In genomic region chr13:11432465-11433339, GRCm38 (mm10) we compare ENCODE assay signal across 9 mouse cellular contexts.
DNase-seq lines count a peak whose midpoint lies in the region; ATAC-seq lines count a peak whose summit lies in the region.
"Had no signal": no experiment of that assay in that cellular context is flagged by ENCODE, and none has a peak within 500 bp of the region (broad histone marks: within the 10 kb centered on the region; RNA-seq: fewer than 3 reads in every experiment).

No protein-coding gene starts in this region.

- H3K27ac ChIP-seq in midbrain, embryonic 14.5 days (replicated peaks; ENCODE audit: low read depth, low read length): no peak overlapping the region
- no peak overlapping the region for H3K27ac ChIP-seq in midbrain, embryonic 15.5 days
- H3K27ac ChIP-seq in stomach, embryonic 14.5 days (ENCODE audit: low read length): peak overlapping the region; percentile 13; the same call in 1 of the 2 replicates
- no peak overlapping the region for H3K27ac ChIP-seq in forebrain, embryonic 13.5 days

- peak; percentile 20 for DNase-seq in midbrain, embryonic 14.5 days
- DNase-seq in frontal cortex, postnatal 36 days (ENCODE audit: low spot score in 2 of 2): peak; percentile 25 to 41
- DNase-seq in layer of hippocampus, adult 11-12 months (ENCODE audit: low spot score): peak; percentile 31
- no peak for DNase-seq in testis, postnatal 10 days (ENCODE audit: low spot score)

- H3K9ac ChIP-seq in midbrain, embryonic 14.5 days (replicated peaks; ENCODE audit: low read length): no peak overlapping the region
- H3K9ac ChIP-seq in midbrain, embryonic 15.5 days: no peak overlapping the region
- H3K9ac ChIP-seq in stomach, embryonic 14.5 days (replicated peaks; ENCODE audit: low read depth, low read length): no peak overlapping the region
- H3K9ac ChIP-seq in forebrain, embryonic 13.5 days: no peak overlapping the region

- H3K4me1 ChIP-seq in midbrain, embryonic 14.5 days (ENCODE audit: control insufficient read depth, insufficient read depth, low read length): no peaks in the 10 kb centered on the region
- H3K4me1 ChIP-seq in midbrain, embryonic 15.5 days: no peaks in the 10 kb centered on the region
- no peaks in the 10 kb centered on the region for H3K4me1 ChIP-seq in stomach, embryonic 14.5 days (ENCODE audit: control insufficient read depth, insufficient read depth, low read length)
- no peaks in the 10 kb centered on the region for H3K4me1 ChIP-seq in forebrain, embryonic 13.5 days

- H3K4me2 ChIP-seq in midbrain, embryonic 14.5 days (ENCODE audit: low read length): no peak overlapping the region
- no peak overlapping the region for H3K4me2 ChIP-seq in midbrain, embryonic 15.5 days
- H3K4me2 ChIP-seq in stomach, embryonic 14.5 days (replicated peaks; ENCODE audit: low read depth, low read length): no peak overlapping the region
- H3K4me2 ChIP-seq in forebrain, embryonic 13.5 days: no peak overlapping the region
- H3K4me2 ChIP-seq: midbrain, embryonic 11.5 days had no signal

- no peaks in the 10 kb centered on the region for H3K27me3 ChIP-seq in midbrain, embryonic 14.5 days (ENCODE audit: control insufficient read depth, insufficient read depth, low read length)
- H3K27me3 ChIP-seq in midbrain, embryonic 15.5 days (replicated peaks): no peaks in the 10 kb centered on the region
- no peaks in the 10 kb centered on the region for H3K27me3 ChIP-seq in stomach, embryonic 14.5 days (ENCODE audit: control insufficient read depth, insufficient read depth, low read length)
- no peaks in the 10 kb centered on the region for H3K27me3 ChIP-seq in forebrain, embryonic 13.5 days

- ATAC-seq in midbrain, embryonic 14.5 days (ENCODE audit: low FRiP score, low TSS enrichment): no peak
- ATAC-seq in midbrain, embryonic 15.5 days (replicated peaks): no peak
- ATAC-seq in stomach, embryonic 14.5 days (ENCODE audit: insufficient number of reproducible peaks, insufficient read depth, low FRiP score, low read depth): no peak
- ATAC-seq in cerebellum, adult (ENCODE audit: insufficient number of reproducible peaks, low FRiP score, low TSS enrichment): no peak
- ATAC-seq in forebrain, embryonic 13.5 days: no peak

- H3K36me3 ChIP-seq in midbrain, embryonic 14.5 days (ENCODE audit: control insufficient read depth, insufficient read depth, low read length): no peaks in the 10 kb centered on the region
- no peaks in the 10 kb centered on the region for H3K36me3 ChIP-seq in midbrain, embryonic 15.5 days (replicated peaks)
- H3K36me3 ChIP-seq in stomach, embryonic 14.5 days (ENCODE audit: control insufficient read depth, insufficient read depth, low read length): no peaks in the 10 kb centered on the region
- no peaks in the 10 kb centered on the region for H3K36me3 ChIP-seq in forebrain, embryonic 13.5 days (ENCODE audit: poor library complexity, severe bottlenecking)

- H3K9me3 ChIP-seq in midbrain, embryonic 14.5 days (ENCODE audit: control insufficient read depth, low read length): no peaks in the 10 kb centered on the region
- H3K9me3 ChIP-seq in midbrain, embryonic 15.5 days: no peaks in the 10 kb centered on the region
- H3K9me3 ChIP-seq in stomach, embryonic 14.5 days (ENCODE audit: control insufficient read depth, low read depth, low read length): no peaks in the 10 kb centered on the region
- H3K9me3 ChIP-seq in forebrain, embryonic 13.5 days (replicated peaks): no peaks in the 10 kb centered on the region

- 76% methylated on average over 7 of the region's 7 CpGs for WGBS in midbrain, embryonic 14.5 days
- 74% methylated on average over 7 of the region's 7 CpGs for WGBS in midbrain, embryonic 15.5 days
- WGBS in stomach, embryonic 14.5 days: 39% methylated on average over 7 of the region's 7 CpGs
- 77% methylated on average over 7 of the region's 7 CpGs for WGBS in forebrain, embryonic 13.5 days

- no peak overlapping the region for H3K4me3 ChIP-seq in midbrain, embryonic 14.5 days (replicated peaks; ENCODE audit: low read depth, low read length)
- H3K4me3 ChIP-seq in midbrain, embryonic 15.5 days: no peak overlapping the region
- H3K4me3 ChIP-seq in stomach, embryonic 14.5 days (ENCODE audit: low read depth, low read length): no peak overlapping the region
- H3K4me3 ChIP-seq in forebrain, embryonic 13.5 days: no peak overlapping the region
